Mouse (Mus musculus): ENCODE data around the gene L2hgdh. TPM values are rescaled to one million over a fixed set of nuclear protein-coding genes. Genes with fewer than 3 reads are reported as not detected.

The L2hgdh gene
- total and polyA plus RNA-seq, 3 experiments: 18.3 to 31.6 TPM; not detected in 1

DNA sequence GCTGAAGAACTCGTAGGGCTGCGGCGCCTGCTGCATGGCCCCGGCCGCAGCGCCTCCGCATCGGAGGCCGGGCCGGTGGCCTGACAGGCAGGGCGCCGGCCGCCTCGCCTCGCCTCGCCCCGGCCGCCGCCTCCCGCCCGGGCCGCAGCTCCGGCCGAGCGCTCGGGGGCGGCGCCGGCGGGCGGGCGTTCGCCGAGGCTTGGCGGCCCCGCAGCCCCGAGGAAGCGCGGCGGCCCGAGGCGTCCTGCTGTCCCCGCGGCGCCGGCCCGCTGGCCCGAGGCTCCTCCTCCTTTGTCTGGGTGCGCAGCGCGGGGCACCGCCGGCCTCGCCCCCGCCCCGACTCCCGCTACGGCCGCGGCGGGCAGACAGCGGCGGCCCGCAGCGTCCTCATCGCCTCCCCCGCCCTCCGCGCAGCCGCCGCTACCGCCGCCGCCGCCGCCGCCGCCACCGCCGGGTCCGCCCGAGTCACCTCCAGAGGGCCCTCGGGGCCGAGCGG, 43.1 kb downstream of the L2hgdh start, which contains the start of gene Sos2:
Gene Sos2 (minus strand): TSS at position 287 of the 496 bp plus-strand sequence.
- peak; percentile 37 for DNase-seq (ENCODE audit: low read depth, low spot score)
- Histone ChIP-seq H3K4me3 (ENCODE audit: control insufficient read depth in 1 of 2, insufficient read depth in 1 of 2, low read depth in 2 of 2, low read length in 2 of 2) (peak within 1 kb of the TSS; percentile 72 to 94), H3K79me2 (ENCODE audit: control insufficient read depth, insufficient read depth, low read length, poor library complexity) (peaks cover 39% of the 10 kb centered on the region), H3K27me3 (ENCODE audit: control insufficient read depth in 1 of 2, insufficient read depth in 2 of 2, low read length in 2 of 2) (no peaks in the 10 kb centered on the region), H3K9ac (ENCODE audit: control insufficient read depth, low read depth, low read length, poor library complexity, severe bottlenecking) (peak within 1 kb of the TSS; percentile 99), H3K27ac (ENCODE audit: control insufficient read depth, low read depth, low read length) (peak within 1 kb of the TSS; percentile 82), H3K4me1 (ENCODE audit: control insufficient read depth in 1 of 2, insufficient read depth in 2 of 2, low read length in 2 of 2) (peaks cover 9 to 16% of the 10 kb centered on the region in 2 experiments; a peak in 2 of 4 replicates), H3K9me3 (replicated peaks; ENCODE audit: insufficient read depth, low read length) (no peaks in the 10 kb centered on the region), H3K36me3 (ENCODE audit: control insufficient read depth in 1 of 2, insufficient read depth in 2 of 2, low read length in 2 of 2) (peaks cover 0 to 12% of the 10 kb centered on the region in 2 experiments; a peak in 2 of 4 replicates)
- TF ChIP-seq TCF12 (IDR thresholded peaks at IDR 0.05; ENCODE audit: low read depth, low read length) (no peak), ZC3H11A (IDR thresholded peaks at IDR 0.05; ENCODE audit: low read depth, low read length) (no peak), RCOR1 (IDR thresholded peaks at IDR 0.05; ENCODE audit: low read depth, low read length) (no peak), ZMIZ1 (IDR thresholded peaks at IDR 0.05; ENCODE audit: low read depth, low read length) (no peak), HCFC1 (IDR thresholded peaks at IDR 0.05; ENCODE audit: low read depth, low read length) (no peak), POLR2AphosphoS2 (IDR thresholded peaks at IDR 0.05; ENCODE audit: low read length) (no peak), NELFE (IDR thresholded peaks at IDR 0.05; ENCODE audit: low read depth, low read length) (0 out of 2 replicates have a peak, but pooled peaks have one; percentile 6), POLR2AphosphoS5 (IDR thresholded peaks at IDR 0.05; ENCODE audit: borderline replicate concordance, low read depth, low read length) (no peak), GABPA (IDR thresholded peaks at IDR 0.05; ENCODE audit: low read depth, low read length) (no peak)

- Histone ChIP-seq H3K79me2 (ENCODE audit: control insufficient read depth, insufficient read depth, low read length, poor library complexity) (peaks cover 44% of the 10 kb centered on the region), H3K9ac (ENCODE audit: control insufficient read depth, low read depth, low read length, poor library complexity, severe bottlenecking) (peak overlapping the region; percentile 99), H3K4me1 (ENCODE audit: control insufficient read depth in 1 of 2, insufficient read depth in 2 of 2, low read length in 2 of 2) (peaks cover 9 to 16% of the 10 kb centered on the region in 2 experiments; a peak in 2 of 4 replicates), H3K4me3 (ENCODE audit: control insufficient read depth in 1 of 2, insufficient read depth in 1 of 2, low read depth in 2 of 2, low read length in 2 of 2) (peak overlapping the region; percentile 72 to 94), H3K27me3 (ENCODE audit: control insufficient read depth in 1 of 2, insufficient read depth in 2 of 2, low read length in 2 of 2) (no peaks in the 10 kb centered on the region), H3K9me3 (replicated peaks; ENCODE audit: insufficient read depth, low read length) (no peaks in the 10 kb centered on the region), H3K27ac (ENCODE audit: control insufficient read depth, low read depth, low read length) (peak overlapping the region; percentile 82), H3K36me3 (ENCODE audit: control insufficient read depth in 1 of 2, insufficient read depth in 2 of 2, low read length in 2 of 2) (peaks cover 0 to 12% of the 10 kb centered on the region in 2 experiments; a peak in 2 of 4 replicates)
- DNase-seq (ENCODE audit: low read depth, low spot score): peak; percentile 87
- no peak for TF ChIP-seq CHD2 (IDR thresholded peaks at IDR 0.05; ENCODE audit: low read length)
- TF ChIP-seq UBTF (IDR thresholded peaks at IDR 0.05; ENCODE audit: borderline replicate concordance, insufficient read depth, low read depth, low read length): peak; percentile 12; the same call in 1 of the 2 replicates
- TF ChIP-seq POLR2A (IDR thresholded peaks at IDR 0.05; ENCODE audit: control insufficient read depth in 1 of 2, insufficient read depth in 1 of 2, low read depth in 1 of 2, low read length in 2 of 2, poor library complexity in 1 of 2): peak in 1 of 2 experiments; percentile 56; a peak in 2 of 4 replicates
- TF ChIP-seq TBP (IDR thresholded peaks at IDR 0.05; ENCODE audit: low read depth, low read length): peak; percentile 55; the same call in 1 of the 2 replicates
- peak in 1 of 2 experiments; percentile 28; a peak in 1 of 4 replicates for TF ChIP-seq EP300 (IDR thresholded peaks at IDR 0.05; ENCODE audit: low read depth in 1 of 2, low read length in 2 of 2)
- 0 out of 2 replicates have a peak, but pooled peaks have one; percentile 6 for TF ChIP-seq TCF12 (IDR thresholded peaks at IDR 0.05; ENCODE audit: low read depth, low read length)
- TF ChIP-seq ZC3H11A (IDR thresholded peaks at IDR 0.05; ENCODE audit: low read depth, low read length): no peak
- TF ChIP-seq MAZ (IDR thresholded peaks at IDR 0.05; ENCODE audit: low read depth, low read length): 0 out of 2 replicates have a peak, but pooled peaks have one; percentile 36
- no peak for TF ChIP-seq TAL1 (IDR thresholded peaks at IDR 0.05; ENCODE audit: low read length)
- no peak for TF ChIP-seq SMC3 (IDR thresholded peaks at IDR 0.05; ENCODE audit: low read depth, low read length)
- no peak for TF ChIP-seq MEF2A (IDR thresholded peaks at IDR 0.05; ENCODE audit: extremely low read depth, insufficient replicate concordance, low read depth, low read length, poor library complexity, severe bottlenecking)
- TF ChIP-seq MXI1 (IDR thresholded peaks at IDR 0.05; ENCODE audit: low read depth, low read length): peak; percentile 78
- no peak for TF ChIP-seq RCOR1 (IDR thresholded peaks at IDR 0.05; ENCODE audit: low read depth, low read length)
- no peak for TF ChIP-seq MYB (IDR thresholded peaks at IDR 0.05; ENCODE audit: low read depth, low read length)
- TF ChIP-seq SIN3A (IDR thresholded peaks at IDR 0.05; ENCODE audit: low read length): peak; percentile 82
- TF ChIP-seq RAD21 (IDR thresholded peaks at IDR 0.05; ENCODE audit: low read depth, low read length): no peak
- 0 out of 2 replicates have a peak, but pooled peaks have one; percentile 10 for TF ChIP-seq GATA1 (IDR thresholded peaks at IDR 0.05; ENCODE audit: low read depth, low read length)
- no peak for TF ChIP-seq CTCF (IDR thresholded peaks at IDR 0.05 in 2 of 3, conservative IDR thresholded peaks at IDR 0.05 in 1 of 3; ENCODE audit: control insufficient read depth in 1 of 3, insufficient read depth in 1 of 3, low read depth in 2 of 3, low read length in 3 of 3, poor library complexity in 1 of 3, severe bottlenecking in 1 of 3)
- 0 out of 2 replicates have a peak, but pooled peaks have one; percentile 44 for TF ChIP-seq ZMIZ1 (IDR thresholded peaks at IDR 0.05; ENCODE audit: low read depth, low read length)
- no peak for TF ChIP-seq POLR2AphosphoS5 (IDR thresholded peaks at IDR 0.05; ENCODE audit: borderline replicate concordance, low read depth, low read length)
- TF ChIP-seq USF1 (IDR thresholded peaks at IDR 0.05; ENCODE audit: low read depth, low read length): no peak
- TF ChIP-seq MAX (IDR thresholded peaks at IDR 0.05; ENCODE audit: low read length): peak; percentile 74
- no peak for TF ChIP-seq ZNF384 (IDR thresholded peaks at IDR 0.05; ENCODE audit: low read depth, low read length)
These were observed 43.8 kb downstream of the L2hgdh start for GRCm38 (mm10) chr12:69680635-69681565.
